Mouse (Mus musculus): ENCODE measurements at regions not wholly inside any gene's neighbourhood (a gene's known extent, or its start where the extent isn't known, plus 50 kb on each side); places are given as distances from the start of the nearest gene placed in this dataset.

- TF ChIP-seq CTCF (IDR thresholded peaks at IDR 0.05; ENCODE audit: control insufficient read depth, insufficient read depth, low read length), result no peak
- TF ChIP-seq POLR2A (IDR thresholded peaks at IDR 0.05; ENCODE audit: borderline replicate concordance, control insufficient read depth, low read depth, low read length), result no peak
These were observed 198.3 kb upstream of the Jarid2 start for GRCm38 (mm10) chr13:44530867-44531564.

All from bone marrow, adult 2 months (tissue).